Mouse (Mus musculus) E14TG2a.4 (cell line): Measurements from ENCODE around the gene Aqr.

Experiments
- H3K27me3 ChIP-seq: 2 replicates; pipeline ENCODE4 v1.6.1; 2014; ENCODE audit warnings: low read length, control low read depth; ENCODE audit not compliant: insufficient read depth
- H3K36me3 ChIP-seq: 2 replicates; pipeline ENCODE4 v1.6.1; 2014; ENCODE audit warnings: low read length, control low read depth; ENCODE audit not compliant: insufficient read depth
- H3K4me1 ChIP-seq: replicated peaks from 2 replicates; pipeline ENCODE4 v1.6.1; 2014; ENCODE audit warnings: low read depth, low read length, control low read depth
- H3K4me3 ChIP-seq: replicated peaks from 2 replicates; pipeline ENCODE4 v1.5.1; 2014; ENCODE audit warnings: mild to moderate bottlenecking, low read length
- H3K9me3 ChIP-seq: 2 replicates; pipeline ENCODE4 v1.6.1; 2014; ENCODE audit warnings: low read length, control low read depth
- CTCF ChIP-seq: conservative IDR thresholded peaks from 2 replicates; pipeline ENCODE4 v1.5.1; 2014; ENCODE audit warnings: low read length
- NANOG ChIP-seq: IDR thresholded peaks from 2 replicates; pipeline ENCODE4 v1.6.1; 2014; ENCODE audit warnings: borderline replicate concordance, low read length, mixed read lengths
- POU5F1 ChIP-seq: IDR thresholded peaks from 2 replicates; pipeline ENCODE4 v1.6.1; 2014; ENCODE audit warnings: low read length, borderline replicate concordance

Aqr gene

GRCm38 (mm10) chr2:114119451-114119850 lies 67.4 kb downstream of the Aqr start:
- no peaks in the 10 kb centered on the region for H3K9me3 ChIP-seq
- H3K36me3 ChIP-seq = peaks cover 90% of the 10 kb centered on the region
- H3K4me1 ChIP-seq = no peaks in the 10 kb centered on the region
- no peak for TF ChIP-seq POU5F1
- TF ChIP-seq NANOG = no peak
- TF ChIP-seq CTCF = no peak
- H3K27me3 ChIP-seq = no peaks in the 10 kb centered on the region
- H3K4me3 ChIP-seq = no peak overlapping the region

GRCm38 (mm10) chr2:114117665-114118064 lies 69.2 kb downstream of the Aqr start:
- Histone ChIP-seq H3K36me3 (peaks cover 87% of the 10 kb centered on the region), H3K4me3 (no peak overlapping the region), H3K4me1 (no peaks in the 10 kb centered on the region), H3K9me3 (no peaks in the 10 kb centered on the region), H3K27me3 (no peaks in the 10 kb centered on the region)
- no peak for TF ChIP-seq CTCF
- no peak for TF ChIP-seq POU5F1
- TF ChIP-seq NANOG = no peak

- H3K4me1 ChIP-seq = no peaks in the 10 kb centered on the region
- H3K36me3 ChIP-seq = peaks cover 89% of the 10 kb centered on the region
- no peak overlapping the region for H3K4me3 ChIP-seq
- H3K9me3 ChIP-seq = no peaks in the 10 kb centered on the region
- no peak for TF ChIP-seq NANOG
- no peak for TF ChIP-seq CTCF
- no peak for TF ChIP-seq POU5F1
- no peaks in the 10 kb centered on the region for H3K27me3 ChIP-seq
These were observed 69.6 kb downstream of the Aqr start for GRCm38 (mm10) chr2:114117235-114117634.

- no peak for TF ChIP-seq CTCF
- TF ChIP-seq POU5F1 = no peak
- no peak for TF ChIP-seq NANOG
- Histone ChIP-seq H3K9me3 (no peaks in the 10 kb centered on the region), H3K36me3 (peaks cover 87% of the 10 kb centered on the region), H3K27me3 (no peaks in the 10 kb centered on the region), H3K4me3 (no peak overlapping the region), H3K4me1 (no peaks in the 10 kb centered on the region)
These were observed 71.3 kb downstream of the Aqr start for GRCm38 (mm10) chr2:114115563-114115962.

- Histone ChIP-seq H3K9me3 (no peaks in the 10 kb centered on the region), H3K4me1 (no peaks in the 10 kb centered on the region), H3K36me3 (peaks cover 98% of the 10 kb centered on the region), H3K4me3 (no peak overlapping the region), H3K27me3 (no peaks in the 10 kb centered on the region)
- TF ChIP-seq CTCF (no peak), NANOG (no peak), POU5F1 (no peak)
These were observed 79.2 kb downstream of the Aqr start for GRCm38 (mm10) chr2:114107288-114108278.

- Histone ChIP-seq H3K4me1 (no peaks in the 10 kb centered on the region), H3K9me3 (no peaks in the 10 kb centered on the region), H3K4me3 (no peak overlapping the region), H3K36me3 (peaks cover 100% of the 10 kb centered on the region), H3K27me3 (no peaks in the 10 kb centered on the region)
- TF ChIP-seq NANOG = no peak
- TF ChIP-seq POU5F1 = no peak
- no peak for TF ChIP-seq CTCF
These were observed 80.4 kb downstream of the Aqr start for GRCm38 (mm10) chr2:114106383-114106782.

GRCm38 (mm10) chr2:114102471-114102870 lies 84.4 kb downstream of the Aqr start:
- Histone ChIP-seq H3K36me3 (peaks cover 95% of the 10 kb centered on the region), H3K4me1 (no peaks in the 10 kb centered on the region), H3K27me3 (no peaks in the 10 kb centered on the region), H3K4me3 (no peak overlapping the region), H3K9me3 (no peaks in the 10 kb centered on the region)
- TF ChIP-seq CTCF = no peak
- no peak for TF ChIP-seq NANOG
- TF ChIP-seq POU5F1 = no peak

GRCm38 (mm10) chr2:114100834-114101233 lies 86.0 kb downstream of the Aqr start:
- H3K27me3 ChIP-seq = no peaks in the 10 kb centered on the region
- no peaks in the 10 kb centered on the region for H3K4me1 ChIP-seq
- no peak for TF ChIP-seq POU5F1
- no peak for TF ChIP-seq NANOG
- TF ChIP-seq CTCF = no peak
- H3K36me3 ChIP-seq = peaks cover 79% of the 10 kb centered on the region
- no peaks in the 10 kb centered on the region for H3K9me3 ChIP-seq
- H3K4me3 ChIP-seq = no peak overlapping the region

GRCm38 (mm10) chr2:114099816-114100215 lies 87.0 kb downstream of the Aqr start:
- no peak overlapping the region for H3K4me3 ChIP-seq
- no peaks in the 10 kb centered on the region for H3K27me3 ChIP-seq
- no peaks in the 10 kb centered on the region for H3K9me3 ChIP-seq
- no peaks in the 10 kb centered on the region for H3K4me1 ChIP-seq
- peaks cover 69% of the 10 kb centered on the region for H3K36me3 ChIP-seq
- TF ChIP-seq CTCF (no peak), POU5F1 (no peak), NANOG (no peak)
